8 mouse cellular contexts compared by ENCODE assay signal in genomic region chr14:54883154-54884021, GRCm38 (mm10). TPM values are rescaled to one million over a fixed set of nuclear protein-coding genes. Genes with fewer than 3 reads are reported as not detected.
A peak's percentile ranks its signal among the peaks of the same experiment; 100 is the strongest.
DNase-seq lines count a peak whose midpoint lies in the region; ATAC-seq and TF ChIP-seq lines count a peak whose summit lies in the region.

Gene Bcl2l2, plus strand, starts transcription at chr14:54883377.
Gene Gm20521, plus strand, starts transcription at chr14:54883441.

- no peaks in the 10 kb centered on the region for H3K9me3 ChIP-seq in CH12.LX (replicated peaks; ENCODE audit: low read length)
- no peaks in the 10 kb centered on the region for H3K9me3 ChIP-seq in forebrain, embryonic 10.5 days
- H3K9me3 ChIP-seq in heart, embryonic 15.5 days (replicated peaks), result no peaks in the 10 kb centered on the region
- H3K9me3 ChIP-seq in liver, embryonic 15.5 days (replicated peaks), result no peaks in the 10 kb centered on the region
- H3K9me3 ChIP-seq in neural tube, embryonic 11.5 days (ENCODE audit: control insufficient read depth, low read length), result no peaks in the 10 kb centered on the region
- H3K9me3 ChIP-seq in stomach, postnatal 0 days (ENCODE audit: control insufficient read depth, low read length), result no peaks in the 10 kb centered on the region

- no peak for TF ChIP-seq RAD21 in CH12.LX (IDR thresholded peaks at IDR 0.05; ENCODE audit: low read depth, low read length)

- no peaks in the 10 kb centered on the region for H3K79me2 ChIP-seq in CH12.LX (replicated peaks; ENCODE audit: control insufficient read depth, extremely low read depth, insufficient read depth, poor library complexity, severe bottlenecking)

- under 1% methylated on average over 27 of the region's 27 CpGs for WGBS in forebrain, embryonic 10.5 days
- WGBS in heart, embryonic 15.5 days, result under 1% methylated on average over 27 of the region's 27 CpGs
- 2% methylated on average over 27 of the region's 27 CpGs for WGBS in liver, embryonic 15.5 days (ENCODE audit: insufficient replicate concordance)
- WGBS in neural tube, embryonic 11.5 days, result under 1% methylated on average over 23 of the region's 27 CpGs
- 1% methylated on average over 27 of the region's 27 CpGs for WGBS in stomach, postnatal 0 days

- peak within 1 kb of the TSS; percentile 24 for H3K4me2 ChIP-seq in CH12.LX (ENCODE audit: insufficient read depth, low read depth, poor library complexity, severe bottlenecking)
- peak within 1 kb of the TSS; percentile 80 for H3K4me2 ChIP-seq in heart, embryonic 15.5 days
- H3K4me2 ChIP-seq in liver, embryonic 15.5 days, result peak within 1 kb of the TSS; percentile 80
- H3K4me2 ChIP-seq in neural tube, embryonic 11.5 days (ENCODE audit: low read depth), result peak within 1 kb of the TSS; percentile 66
- peak within 1 kb of the TSS; percentile 81 for H3K4me2 ChIP-seq in stomach, postnatal 0 days (replicated peaks; ENCODE audit: low read depth)

- peaks cover 14% of the 10 kb centered on the region for H3K27me3 ChIP-seq in CH12.LX (replicated peaks)
- H3K27me3 ChIP-seq in forebrain, embryonic 10.5 days (ENCODE audit: poor library complexity, severe bottlenecking), result peaks cover 7% of the 10 kb centered on the region
- no peaks in the 10 kb centered on the region for H3K27me3 ChIP-seq in heart, embryonic 15.5 days
- H3K27me3 ChIP-seq in liver, embryonic 15.5 days, result no peaks in the 10 kb centered on the region
- H3K27me3 ChIP-seq in neural tube, embryonic 11.5 days (ENCODE audit: control insufficient read depth, insufficient read depth, low read length), result no peaks in the 10 kb centered on the region
- no peaks in the 10 kb centered on the region for H3K27me3 ChIP-seq in stomach, postnatal 0 days (ENCODE audit: control insufficient read depth, insufficient read depth, low read length)

- ATAC-seq in heart, embryonic 15.5 days (replicated peaks; ENCODE audit: insufficient number of reproducible peaks, insufficient read depth, low FRiP score, low read depth), result peak; percentile 90
- ATAC-seq in liver, embryonic 15.5 days (ENCODE audit: insufficient read depth), result peak; percentile 83
- ATAC-seq in neural tube, embryonic 11.5 days (ENCODE audit: insufficient read depth, low FRiP score, low TSS enrichment), result peak; percentile 93
- peak; percentile 93 for ATAC-seq in stomach, postnatal 0 days (ENCODE audit: low FRiP score, low TSS enrichment)

- dilution Hi-C loops in CH12.LX (cut with MboI; ENCODE audit: extremely low pct_ligation_motif_present, extremely low pct_unique_long_range_greater_than_20kb, low sequenced_read_pairs), result no loop called here

- peak within 1 kb of the TSS; percentile 50 for H3K9ac ChIP-seq in CH12.LX (ENCODE audit: insufficient read depth, low read depth)
- peak within 1 kb of the TSS; percentile 83 for H3K9ac ChIP-seq in heart, embryonic 15.5 days
- peak within 1 kb of the TSS; percentile 53 for H3K9ac ChIP-seq in liver, embryonic 15.5 days
- peak within 1 kb of the TSS; percentile 53 for H3K9ac ChIP-seq in neural tube, embryonic 11.5 days (ENCODE audit: low read length)
- H3K9ac ChIP-seq in stomach, postnatal 0 days (ENCODE audit: low read length), result peak within 1 kb of the TSS; percentile 77

- in situ Hi-C loops in CH12.LX (cut with MboI; ENCODE audit: low pct_ligation_motif_present, low pct_unique_long_range_greater_than_20kb, low sequenced_read_pairs), result no loop called here

- H3K36me3 ChIP-seq in CH12.LX (replicated peaks in 1 of 2; ENCODE audit: control insufficient read depth in 1 of 2, insufficient read depth in 1 of 2, low read length in 1 of 2), result peaks cover 0 to 2% of the 10 kb centered on the region in 2 experiments
- peaks cover 18% of the 10 kb centered on the region for H3K36me3 ChIP-seq in forebrain, embryonic 10.5 days (replicated peaks)
- peaks cover 10% of the 10 kb centered on the region; the same call in 1 of the 2 replicates for H3K36me3 ChIP-seq in heart, embryonic 15.5 days
- no peaks in the 10 kb centered on the region for H3K36me3 ChIP-seq in liver, embryonic 15.5 days (replicated peaks)
- no peaks in the 10 kb centered on the region for H3K36me3 ChIP-seq in neural tube, embryonic 11.5 days (ENCODE audit: control insufficient read depth, insufficient read depth, low read length)
- H3K36me3 ChIP-seq in stomach, postnatal 0 days (ENCODE audit: control insufficient read depth, insufficient read depth, low read length), result 0 out of 2 replicates have a peak, but pooled peaks cover 2% of the 10 kb centered on the region

- TF ChIP-seq EP300 in CH12.LX (IDR thresholded peaks at IDR 0.05; ENCODE audit: low read length), result no peak
- no peak for TF ChIP-seq EP300 in stomach, postnatal 0 days (optimal IDR thresholded peaks at IDR 0.05)

- H3K4me1 ChIP-seq in CH12.LX (ENCODE audit: control insufficient read depth in 1 of 2, insufficient read depth in 2 of 2), result no peaks in the 10 kb centered on the region
- H3K4me1 ChIP-seq in forebrain, embryonic 10.5 days, result peaks cover 33% of the 10 kb centered on the region
- H3K4me1 ChIP-seq in heart, embryonic 15.5 days (replicated peaks), result peaks cover 23% of the 10 kb centered on the region
- peaks cover 20% of the 10 kb centered on the region for H3K4me1 ChIP-seq in liver, embryonic 15.5 days (replicated peaks)
- H3K4me1 ChIP-seq in neural tube, embryonic 11.5 days (ENCODE audit: control insufficient read depth, insufficient read depth, low read length), result peaks cover 7% of the 10 kb centered on the region
- 0 out of 2 replicates have a peak, but pooled peaks cover 4% of the 10 kb centered on the region for H3K4me1 ChIP-seq in stomach, postnatal 0 days (replicated peaks; ENCODE audit: control insufficient read depth, insufficient read depth)

- no peak for TF ChIP-seq CTCF in CH12.LX (conservative IDR thresholded peaks at IDR 0.05 in 1 of 2, IDR thresholded peaks at IDR 0.05 in 1 of 2; ENCODE audit: low read depth in 2 of 2, low read length in 2 of 2)
- TF ChIP-seq CTCF in stomach, postnatal 0 days (IDR thresholded peaks at IDR 0.05; ENCODE audit: low read depth), result no peak

- no peak for DNase-seq in CH12.LX (ENCODE audit: extremely low read depth)
- DNase-seq in c-Kit-positive CD71-positive TER-119-positive erythroid progenitor cells, embryonic 14.5 days (ENCODE audit: low spot score), result peak; percentile 60
- DNase-seq in forebrain, embryonic 10.5 days (ENCODE audit: extremely low spot score, low spot score), result peak; percentile 86
- peak; percentile 96 for DNase-seq in kidney, postnatal 10 days
- peak; percentile 89 for DNase-seq in neural tube, embryonic 11.5 days (ENCODE audit: low spot score)
- DNase-seq in stomach, postnatal 0 days (ENCODE audit: low spot score), result peak; percentile 95

- peak within 1 kb of the TSS in 2 of 3 experiments; percentile 37 to 41 for H3K4me3 ChIP-seq in CH12.LX (replicated peaks in 1 of 3; ENCODE audit: low read depth in 2 of 3, low read length in 2 of 3, poor library complexity in 1 of 3)
- peak within 1 kb of the TSS; percentile 72 for H3K4me3 ChIP-seq in forebrain, embryonic 10.5 days
- H3K4me3 ChIP-seq in heart, embryonic 15.5 days, result peak within 1 kb of the TSS; percentile 80
- H3K4me3 ChIP-seq in liver, embryonic 15.5 days (replicated peaks), result peak within 1 kb of the TSS; percentile 57
- peak within 1 kb of the TSS; percentile 54 for H3K4me3 ChIP-seq in neural tube, embryonic 11.5 days (ENCODE audit: low read depth, low read length)
- peak within 1 kb of the TSS; percentile 62 for H3K4me3 ChIP-seq in stomach, postnatal 0 days (ENCODE audit: low read depth, low read length)

- no peak within 1 kb of the TSS for H3K27ac ChIP-seq in CH12.LX (ENCODE audit: insufficient read depth, low read depth)
- H3K27ac ChIP-seq in forebrain, embryonic 10.5 days, result peak within 1 kb of the TSS; percentile 93
- peak within 1 kb of the TSS; percentile 97 for H3K27ac ChIP-seq in heart, embryonic 15.5 days
- peak within 1 kb of the TSS; percentile 70 for H3K27ac ChIP-seq in liver, embryonic 15.5 days (replicated peaks)
- peak within 1 kb of the TSS; percentile 75 for H3K27ac ChIP-seq in neural tube, embryonic 11.5 days (ENCODE audit: low read depth, low read length)
- peak within 1 kb of the TSS; percentile 97 for H3K27ac ChIP-seq in stomach, postnatal 0 days (replicated peaks)

- TF ChIP-seq POLR2A in CH12.LX (IDR thresholded peaks at IDR 0.05; ENCODE audit: low read depth, low read length), result peak; percentile 62; the same call in 1 of the 2 replicates

TF ChIP-seq in CH12.LX, 34 proteins besides CTCF, POLR2A, EP300 and RAD21:
- TF ChIP-seq MAZ (IDR thresholded peaks at IDR 0.05; ENCODE audit: low read depth, low read length) (peak; percentile 96), KAT2A (IDR thresholded peaks at IDR 0.05; ENCODE audit: insufficient replicate concordance, low read length) (no peak), HCFC1 (IDR thresholded peaks at IDR 0.05; ENCODE audit: low read depth, low read length) (peak; percentile 62), ELF1 (IDR thresholded peaks at IDR 0.05; ENCODE audit: low read depth, low read length) (peak; percentile 60), NELFE (IDR thresholded peaks at IDR 0.05; ENCODE audit: low read depth, low read length) (0 out of 2 replicates have a peak, but pooled peaks have one; percentile 43), ZC3H11A (IDR thresholded peaks at IDR 0.05; ENCODE audit: low read depth, low read length) (no peak)

RNA-seq across cellular contexts. Expression of gene Bcl2l2, which starts in this region (rescaled TPM):
- total RNA-seq in CH12.LX (2012; rRNA removed) (4.8 and 6.2 TPM in 2 replicates), CH12.LX (2014; rRNA removed) (0.32 and 0.50 TPM in 2 replicates)
- polyA plus RNA-seq in CH12.LX (2012; ENCODE audit: insufficient read length, low read depth), result 0.46 and 0.76 TPM in 2 replicates
- 2.2 and 2.5 TPM in 2 replicates for polyA plus RNA-seq in forebrain, embryonic 10.5 days (2016; fragmentation: Nextera tagmentation; extraction: Ambion mirVana)
- 3.3 and 3.4 TPM in 2 replicates for polyA plus RNA-seq in heart, embryonic 15.5 days (2015; fragmentation: Nextera tagmentation; extraction: Ambion mirVana)
- 0.46 and 0.82 TPM in 2 replicates for polyA plus RNA-seq in liver, embryonic 15.5 days (2015; fragmentation: Nextera tagmentation; extraction: Ambion mirVana)
- 2.9 and 3.7 TPM in 2 replicates for polyA plus RNA-seq in neural tube, embryonic 11.5 days (2014; fragmentation: Nextera tagmentation; extraction: Ambion mirVana)
- polyA plus RNA-seq in stomach, postnatal 0 days (2015; fragmentation: Nextera tagmentation; extraction: Ambion mirVana), result 4.3 and 4.7 TPM in 2 replicates

RNA-seq across cellular contexts. Expression of gene Gm20521, which starts in this region (rescaled TPM):
- total RNA-seq in CH12.LX (2012; rRNA removed) (0.13 TPM in 1 of 2 replicates, not detected in the other), CH12.LX (2014; rRNA removed) (not detected in 2 replicates)
- polyA plus RNA-seq in CH12.LX (2012; ENCODE audit: insufficient read length, low read depth), result not detected in 2 replicates
- not detected in 2 replicates for polyA plus RNA-seq in forebrain, embryonic 10.5 days (2016; fragmentation: Nextera tagmentation; extraction: Ambion mirVana)
- not detected in 2 replicates for polyA plus RNA-seq in heart, embryonic 15.5 days (2015; fragmentation: Nextera tagmentation; extraction: Ambion mirVana)
- polyA plus RNA-seq in liver, embryonic 15.5 days (2015; fragmentation: Nextera tagmentation; extraction: Ambion mirVana), result not detected in 2 replicates
- polyA plus RNA-seq in neural tube, embryonic 11.5 days (2014; fragmentation: Nextera tagmentation; extraction: Ambion mirVana), result 0.20 TPM in 1 of 2 replicates, not detected in the other
- 1.2 TPM in 2 replicates for polyA plus RNA-seq in stomach, postnatal 0 days (2015; fragmentation: Nextera tagmentation; extraction: Ambion mirVana)

Comparison
In these comparisons a context has a peak if more than half of its experiments do, and no peak if none do; other contexts are left out.
1. Peak in ATAC-seq, H3K4me3 ChIP-seq, H3K27ac ChIP-seq, H3K9ac ChIP-seq and H3K4me2 ChIP-seq in liver, embryonic 15.5 days; RNA of the genes that start here not detected or under 1 TPM.
2. H3K4me2 ChIP-seq: peak in every context shown above with its lines; median percentile 81 in stomach, postnatal 0 days; 80 in heart, embryonic 15.5 days; 80 in liver, embryonic 15.5 days; 66 in neural tube, embryonic 11.5 days; 24 in CH12.LX.